Comparison of ENCODE assay signal across 9 mouse cellular contexts in the genomic region with DNA sequence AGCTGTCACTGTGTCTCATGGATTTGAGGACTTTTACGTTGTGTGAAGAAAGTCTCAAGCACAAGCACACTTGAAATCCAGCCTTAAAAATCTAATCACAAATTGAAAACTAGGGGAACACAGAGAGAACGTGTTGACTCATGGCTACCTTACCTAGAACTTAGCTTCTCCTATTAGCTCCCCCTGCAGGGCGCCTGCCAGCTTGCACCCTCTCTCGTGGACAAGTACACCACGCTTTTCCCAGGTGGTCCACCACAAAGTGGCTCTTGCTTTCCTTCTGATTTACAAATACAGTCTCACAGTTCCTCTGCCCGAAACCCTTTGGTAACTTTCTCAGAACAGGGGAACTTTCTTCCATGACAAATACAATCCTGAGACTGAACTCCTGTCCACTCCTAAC.
A peak's percentile ranks its signal among the peaks of the same experiment; 100 is the strongest.
DNase-seq lines count a peak whose midpoint lies in the region; ATAC-seq and TF ChIP-seq lines count a peak whose summit lies in the region.
"Had no signal": no experiment of that assay in that cellular context is flagged by ENCODE, and none has a peak within 500 bp of the region (broad histone marks: within the 10 kb centered on the region; RNA-seq: fewer than 3 reads in every experiment).

No protein-coding gene starts in this region.

- intact Hi-C loops in left cerebral cortex, adult 2 months (cut with DNase I): no loop called here

- TF ChIP-seq RAD21 in CH12.LX (IDR thresholded peaks at IDR 0.05; ENCODE audit: low read depth, low read length): no peak; the same call in none of the 2 replicates

- ATAC-seq in Patski: no peak
- ATAC-seq in forebrain, embryonic 11.5 days (replicated peaks; ENCODE audit: low FRiP score): no peak

- peak; percentile 53 for TF ChIP-seq CTCF in left cerebral cortex, adult 2 months (IDR thresholded peaks at IDR 0.05)
- TF ChIP-seq CTCF in CH12.LX (conservative IDR thresholded peaks at IDR 0.05 in 1 of 2, IDR thresholded peaks at IDR 0.05 in 1 of 2; ENCODE audit: low read depth in 2 of 2, low read length in 2 of 2): peak; percentile 37 to 65; a peak in 3 of 4 replicates
- peak; percentile 54 for TF ChIP-seq CTCF in Patski (IDR thresholded peaks at IDR 0.05)

- TF ChIP-seq EP300 in CH12.LX (IDR thresholded peaks at IDR 0.05; ENCODE audit: low read length): no peak

- H3K27ac ChIP-seq in left cerebral cortex, adult 2 months: no peak overlapping the region
- H3K27ac ChIP-seq in CH12.LX (ENCODE audit: insufficient read depth, low read depth): no peak overlapping the region
- no peak overlapping the region for H3K27ac ChIP-seq in forebrain, embryonic 11.5 days (ENCODE audit: low read depth, low read length)
- H3K27ac ChIP-seq: forebrain, embryonic 10.5 days had no signal

- H3K9me3 ChIP-seq in CH12.LX (replicated peaks; ENCODE audit: low read length): no peaks in the 10 kb centered on the region
- no peaks in the 10 kb centered on the region for H3K9me3 ChIP-seq in forebrain, embryonic 11.5 days (ENCODE audit: control insufficient read depth, low read length)
- H3K9me3 ChIP-seq: forebrain, embryonic 10.5 days had no signal

- no peaks in the 10 kb centered on the region for H3K36me3 ChIP-seq in CH12.LX (replicated peaks in 1 of 2; ENCODE audit: control insufficient read depth in 1 of 2, insufficient read depth in 1 of 2, low read length in 1 of 2)
- H3K36me3 ChIP-seq in forebrain, embryonic 11.5 days (ENCODE audit: control insufficient read depth, insufficient read depth, low read length): no peaks in the 10 kb centered on the region
- H3K36me3 ChIP-seq: forebrain, embryonic 10.5 days had no signal

- H3K27me3 ChIP-seq in CH12.LX (replicated peaks) (peaks cover 78% of the 10 kb centered on the region), Patski (no peaks in the 10 kb centered on the region)
- H3K27me3 ChIP-seq in forebrain, embryonic 11.5 days (ENCODE audit: control insufficient read depth, insufficient read depth, low read length): no peaks in the 10 kb centered on the region

- in situ Hi-C loops in CH12.LX (cut with MboI; ENCODE audit: low pct_ligation_motif_present, low pct_unique_long_range_greater_than_20kb, low sequenced_read_pairs) (no loop called here), Patski (cut with MboI; ENCODE audit: low pct_unique_long_range_greater_than_20kb) (no loop called here)

- H3K4me2 ChIP-seq in CH12.LX (ENCODE audit: insufficient read depth, low read depth, poor library complexity, severe bottlenecking): no peak overlapping the region
- no peak overlapping the region for H3K4me2 ChIP-seq in forebrain, embryonic 11.5 days (ENCODE audit: low read depth, low read length, severe bottlenecking)

- no peaks in the 10 kb centered on the region for H3K79me2 ChIP-seq in CH12.LX (replicated peaks; ENCODE audit: control insufficient read depth, extremely low read depth, insufficient read depth, poor library complexity, severe bottlenecking)

- no peak overlapping the region for H3K9ac ChIP-seq in CH12.LX (ENCODE audit: insufficient read depth, low read depth)
- H3K9ac ChIP-seq in forebrain, embryonic 11.5 days (ENCODE audit: low read length): no peak overlapping the region

- WGBS in forebrain, embryonic 11.5 days: 66% methylated on average over 6 of the region's 6 CpGs

- POLR2A ChIA-PET in Patski (lab: Charles Lee): no interaction called here

- H3K4me3 ChIP-seq in left cerebral cortex, adult 2 months: no peak overlapping the region
- no peak overlapping the region for H3K4me3 ChIP-seq in CH12.LX (replicated peaks in 1 of 3; ENCODE audit: low read depth in 2 of 3, low read length in 2 of 3, poor library complexity in 1 of 3)
- H3K4me3 ChIP-seq in forebrain, embryonic 11.5 days (ENCODE audit: low read depth, low read length): no peak overlapping the region
- H3K4me3 ChIP-seq: forebrain, embryonic 10.5 days had no signal

- DNase-seq in left cerebral cortex, adult 2 months (ENCODE audit: extremely low spot score in 1 of 2, low spot score in 2 of 2): no peak
- no peak for DNase-seq in left cerebral cortex, adult 11 months (ENCODE audit: low spot score)
- DNase-seq in CH12.LX (ENCODE audit: extremely low read depth) (peak; percentile 20), Patski (ENCODE audit: low read depth, low spot score) (no peak)
- DNase-seq in naive thymus-derived CD4-positive, alpha-beta T cell, adult 2 months (ENCODE audit: low read depth): peak; percentile 62
- DNase-seq in forebrain, embryonic 11.5 days (ENCODE audit: low spot score): no peak
- no peak for DNase-seq in layer of hippocampus, postnatal 10 days (ENCODE audit: low spot score in 2 of 2)
- DNase-seq: cerebellum, adult 11 months had no signal

- CTCF ChIA-PET in Patski (lab: Charles Lee): interaction anchor here (1.2 to 1.3 kb wide), 2 partner anchors 10 to 11 kb away, joined by 3 to 4 read pairs; no protein-coding TSS in a partner anchor

- no peaks in the 10 kb centered on the region for H3K4me1 ChIP-seq in CH12.LX (ENCODE audit: control insufficient read depth in 1 of 2, insufficient read depth in 2 of 2)
- no peaks in the 10 kb centered on the region for H3K4me1 ChIP-seq in forebrain, embryonic 11.5 days (replicated peaks; ENCODE audit: control insufficient read depth, insufficient read depth, low read length)
- H3K4me1 ChIP-seq: forebrain, embryonic 10.5 days had no signal

- no peak for TF ChIP-seq POLR2A in CH12.LX (IDR thresholded peaks at IDR 0.05; ENCODE audit: low read depth, low read length)

- dilution Hi-C loops in CH12.LX (cut with MboI; ENCODE audit: extremely low pct_ligation_motif_present, extremely low pct_unique_long_range_greater_than_20kb, low sequenced_read_pairs): no loop called here

TF ChIP-seq in CH12.LX, 34 proteins besides CTCF, POLR2A, EP300 and RAD21:
- TF ChIP-seq IRF4 (IDR thresholded peaks at IDR 0.05; ENCODE audit: low read depth, low read length): no peak
- 0 out of 2 replicates have a peak, but pooled peaks have one; percentile 16 for TF ChIP-seq MYC (IDR thresholded peaks at IDR 0.05; ENCODE audit: low read depth, low read length)
TF ChIP-seq in CH12.LX: peak in this region for 1.

Comparison
In these comparisons a context has a peak if more than half of its experiments do, and no peak if none do; other contexts are left out.
1. DNase-seq: peak in CH12.LX (single experiment) and naive thymus-derived CD4-positive, alpha-beta T cell, adult 2 months (single experiment); none in left cerebral cortex, adult 2 months (0 of 2), left cerebral cortex, adult 11 months (single experiment), Patski (single experiment), forebrain, embryonic 11.5 days (single experiment) and layer of hippocampus, postnatal 10 days (0 of 2).
2. Peak in every context shown above with its lines, with median percentiles within 50 percentile points of each other: CTCF ChIP-seq.